Mouse (Mus musculus) embryo, embryonic 11 days (tissue): Measurements from ENCODE around the gene Apon.
A peak's percentile ranks its signal among the peaks of the same experiment; 100 is the strongest.
"Not testable (repeated sequence)": the region's sequence is repeated elsewhere in the genome, so short reads cannot be mapped to it uniquely, and the experiment has no call there.

Source experiments
- DNase-seq: peaks from one replicate; pipeline ENCODE4 v3.0.0-alpha.2; 2015

The Apon gene

DNA sequence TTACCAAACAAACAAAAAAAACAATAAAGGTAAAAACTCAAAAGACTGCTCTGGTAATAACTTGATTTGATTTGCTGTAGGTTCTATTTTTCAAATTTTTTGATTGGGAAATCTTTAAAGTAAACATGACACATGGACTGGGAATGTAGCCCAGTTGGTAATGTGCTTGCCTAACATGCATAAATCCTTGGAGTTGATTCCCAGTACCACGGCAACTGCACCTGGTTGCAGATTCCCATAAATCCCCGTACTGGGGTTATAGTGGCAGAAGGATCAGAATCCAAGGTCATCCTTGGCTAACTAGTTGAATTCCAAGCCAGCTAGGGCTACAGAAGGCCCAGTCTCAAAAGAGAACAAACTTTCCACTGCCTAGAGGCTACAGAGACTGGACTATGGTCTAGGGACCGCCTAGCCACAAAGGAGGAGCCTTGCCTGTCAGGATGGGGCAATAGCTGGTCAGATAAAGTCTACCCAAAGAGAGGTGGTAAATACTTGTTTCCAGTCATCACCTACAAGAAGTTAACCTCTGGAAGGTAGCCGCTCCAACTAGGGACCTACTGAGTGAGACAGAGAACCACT, at the start of gene Apon:
Apon (plus strand) TSS at position 420 of the 579 bp plus-strand sequence.
- DNase-seq = no peak

DNA sequence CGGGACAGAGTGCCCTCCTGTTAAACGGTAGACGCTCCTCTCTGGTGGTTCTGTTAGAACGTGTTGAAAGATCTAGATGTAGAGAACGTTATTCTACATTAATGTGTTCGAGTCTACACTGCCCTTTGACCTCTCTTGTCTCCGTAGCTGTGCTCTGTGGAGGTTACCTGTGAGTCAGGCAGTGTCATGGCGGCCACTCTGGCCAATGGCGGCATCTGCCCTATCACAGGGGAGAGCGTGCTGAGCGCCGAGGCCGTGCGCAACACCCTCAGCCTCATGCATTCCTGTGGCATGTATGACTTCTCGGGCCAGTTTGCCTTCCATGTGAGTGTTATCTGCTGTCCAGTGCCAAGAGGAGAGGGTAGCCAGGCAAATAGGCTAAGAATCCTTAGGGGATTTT, 49.0 kb upstream of the Apon start:
- no peak for DNase-seq

- no peak for DNase-seq
These were observed 45.6 kb upstream of the Apon start for GRCm38 (mm10) chr10:128208326-128208725.

GRCm38 (mm10) chr10:128209311-128210009, 44.4 kb upstream of the Apon start:
- no peak for DNase-seq

DNA sequence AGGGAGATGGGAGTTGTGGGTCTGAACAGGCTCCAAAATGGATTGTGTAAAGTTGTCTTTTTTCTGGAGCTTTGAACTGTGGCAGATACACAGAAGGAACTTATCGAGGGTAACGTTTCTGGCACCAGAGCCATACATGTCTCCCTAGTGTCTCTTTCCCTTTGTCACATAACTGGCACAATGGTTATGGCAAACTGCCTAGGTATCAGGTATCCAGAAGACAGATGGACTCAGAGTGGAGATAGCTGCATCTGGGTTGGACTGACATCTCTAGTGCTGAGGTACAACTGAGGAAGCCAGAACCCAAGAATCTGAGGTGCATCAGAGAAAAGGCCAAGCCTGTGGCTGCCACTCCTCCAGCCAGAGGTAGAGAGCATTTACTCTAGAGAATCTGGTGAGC, 43.8 kb upstream of the Apon start:
- no peak for DNase-seq

DNA sequence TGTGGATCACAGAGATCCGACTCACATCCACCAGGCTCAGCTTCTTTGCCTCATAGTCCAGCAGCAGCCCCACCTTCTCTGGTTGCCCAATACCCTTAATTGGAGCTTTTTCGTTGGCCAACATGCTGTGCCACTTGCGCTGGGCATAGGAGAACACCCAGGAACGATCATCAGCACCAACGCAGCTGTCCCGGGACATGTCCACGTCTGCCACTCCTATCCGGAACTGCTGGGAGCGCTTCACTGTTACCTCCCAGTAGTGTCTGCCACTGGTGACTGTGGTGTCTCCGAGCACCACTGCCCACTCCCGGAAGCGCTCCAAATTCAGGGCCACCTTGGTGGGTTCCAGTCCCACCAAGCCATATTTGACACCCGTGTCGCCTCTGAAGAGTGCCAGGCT, 42.9 kb upstream of the Apon start:
- no peak for DNase-seq

- peak; percentile 98 for DNase-seq
These were observed 42.3 kb upstream of the Apon start, which contains the start of gene Spryd4 for GRCm38 (mm10) chr10:128211390-128212108. Spryd4 (minus strand) TSS chr10:128211807.

DNA sequence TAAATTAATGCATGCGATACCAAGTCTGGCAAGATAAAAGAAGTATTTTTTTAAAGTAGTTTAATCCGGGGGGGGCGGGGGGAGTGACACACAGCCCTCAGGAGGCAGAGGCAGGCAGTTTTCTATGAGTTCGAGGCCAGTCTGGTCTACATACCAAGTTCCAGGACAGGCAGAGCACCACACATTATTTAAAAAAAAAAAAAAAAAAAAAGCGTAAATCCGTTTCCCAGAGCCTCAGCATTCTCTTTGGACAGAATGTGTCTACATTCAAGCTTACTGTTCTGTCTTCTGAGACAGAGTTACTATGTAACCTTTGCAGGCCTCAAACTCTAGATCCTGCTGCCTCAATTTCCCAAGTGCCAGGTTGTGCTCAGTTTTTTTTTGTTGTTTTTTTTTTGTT, 41.7 kb upstream of the Apon start:
- no peak for DNase-seq

DNA sequence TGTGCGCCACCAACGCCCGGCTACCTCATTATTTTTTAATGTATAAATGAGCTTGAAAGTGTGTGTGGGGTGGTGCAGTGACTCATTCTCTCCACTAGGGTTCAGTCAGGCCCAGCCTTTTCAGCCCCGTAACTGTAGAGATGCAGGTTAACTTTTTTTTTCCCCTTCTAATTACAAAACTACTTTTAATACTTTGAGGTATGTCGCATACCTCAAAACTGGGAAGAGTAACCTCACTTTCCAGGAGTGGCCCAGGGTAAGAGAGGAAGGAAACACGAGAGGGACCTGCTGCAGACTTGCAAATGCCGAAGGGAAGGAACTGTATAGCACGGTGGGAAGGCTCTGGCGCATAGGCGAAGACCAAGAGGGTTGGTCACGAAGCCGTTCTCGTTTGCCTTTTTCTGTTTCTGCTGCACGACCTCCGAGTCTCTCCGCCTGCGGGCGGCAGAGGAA, 41.0 kb upstream of the Apon start:
- DNase-seq = peak; percentile 77

DNA sequence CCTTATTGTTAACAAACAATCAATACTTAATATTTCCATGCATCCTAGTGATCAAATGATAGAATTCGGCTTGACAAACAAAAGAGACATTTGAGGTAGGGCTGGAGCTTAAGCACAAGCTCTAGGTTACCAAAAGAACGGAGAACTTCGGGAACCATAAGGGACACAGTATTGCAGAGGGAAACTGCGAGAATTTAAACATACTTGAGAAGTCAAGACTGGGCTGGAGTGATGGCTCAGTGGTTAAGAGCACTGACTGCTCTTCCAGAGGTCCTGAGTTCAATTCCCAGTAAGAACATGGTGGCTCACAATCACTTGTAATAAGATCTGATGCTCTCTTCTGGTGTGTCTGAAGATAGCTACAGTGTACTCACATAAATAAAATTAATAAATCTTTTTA, 39.8 kb upstream of the Apon start:
- not testable (repeated sequence) for DNase-seq

GRCm38 (mm10) chr10:128214981-128215380, 38.9 kb upstream of the Apon start:
- no peak for DNase-seq

DNA sequence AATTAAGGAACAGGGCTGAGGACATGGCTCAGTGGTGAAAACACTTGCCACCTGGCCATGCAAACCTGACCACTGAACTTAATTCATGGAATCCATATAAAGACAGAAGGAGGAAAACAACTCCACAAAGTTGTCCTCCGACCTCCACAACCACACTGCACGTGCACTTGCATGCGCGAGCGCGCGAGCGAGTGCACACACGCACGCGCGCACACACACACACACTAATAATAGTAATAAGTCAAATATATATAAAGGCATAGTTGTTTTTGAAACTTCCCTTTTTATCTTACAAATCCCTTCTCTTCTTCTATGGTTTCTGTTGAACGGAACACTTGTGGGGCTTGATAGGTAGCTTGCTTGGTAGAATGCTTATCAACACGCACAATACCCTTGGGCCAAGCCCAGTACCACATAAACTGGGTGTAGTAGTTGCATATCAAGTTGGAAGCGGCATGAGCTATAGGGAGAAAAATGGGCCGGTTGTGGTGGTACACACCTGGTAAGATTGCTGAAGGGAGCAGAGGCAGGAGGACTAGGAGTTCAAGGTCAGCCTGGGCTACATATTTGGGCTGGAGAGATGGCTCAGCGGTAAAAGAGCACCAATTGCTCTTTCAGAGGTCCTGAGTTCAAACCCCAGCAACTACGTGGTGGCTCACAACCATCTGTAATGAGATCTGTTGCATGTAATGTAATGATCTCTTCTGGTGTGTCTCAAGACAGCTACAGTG, 35.3 kb upstream of the Apon start:
- no peak for DNase-seq

DNA sequence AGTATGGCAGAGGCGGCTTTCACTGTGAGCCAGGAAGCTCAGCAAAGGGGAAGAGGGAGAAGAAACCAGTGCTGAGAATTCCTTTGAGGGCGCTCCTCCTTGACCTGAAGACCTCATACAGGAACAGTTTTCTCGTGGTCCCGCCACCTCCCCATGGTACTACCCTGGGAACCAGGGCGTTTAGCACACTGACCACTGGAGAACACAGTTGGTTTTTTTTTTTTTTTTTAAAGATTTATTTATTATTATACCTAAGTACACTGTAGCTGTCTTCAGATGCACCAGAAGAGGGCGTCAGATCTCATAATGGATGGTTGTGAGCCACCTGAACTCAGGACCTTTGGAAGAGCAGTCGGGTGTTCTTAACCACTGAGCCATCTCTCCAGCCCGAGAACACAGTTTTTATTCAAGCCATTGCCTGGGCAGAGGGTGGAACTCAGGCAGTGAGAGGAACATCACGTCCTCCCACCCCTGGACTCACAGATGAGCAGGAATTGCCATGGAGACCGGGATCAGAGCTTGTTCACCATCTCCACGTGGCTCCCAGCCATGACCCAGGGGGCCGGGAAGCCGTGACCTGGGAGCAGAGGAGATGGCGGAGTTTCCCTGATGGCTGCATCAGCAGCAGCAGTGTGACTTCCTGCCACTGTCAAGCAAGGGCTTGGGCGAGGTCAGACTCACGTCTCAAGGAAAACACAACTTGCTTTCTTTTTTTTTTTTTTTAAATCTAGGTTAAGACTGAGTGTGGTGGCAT, 32.2 kb upstream of the Apon start:
- no peak for DNase-seq

DNA sequence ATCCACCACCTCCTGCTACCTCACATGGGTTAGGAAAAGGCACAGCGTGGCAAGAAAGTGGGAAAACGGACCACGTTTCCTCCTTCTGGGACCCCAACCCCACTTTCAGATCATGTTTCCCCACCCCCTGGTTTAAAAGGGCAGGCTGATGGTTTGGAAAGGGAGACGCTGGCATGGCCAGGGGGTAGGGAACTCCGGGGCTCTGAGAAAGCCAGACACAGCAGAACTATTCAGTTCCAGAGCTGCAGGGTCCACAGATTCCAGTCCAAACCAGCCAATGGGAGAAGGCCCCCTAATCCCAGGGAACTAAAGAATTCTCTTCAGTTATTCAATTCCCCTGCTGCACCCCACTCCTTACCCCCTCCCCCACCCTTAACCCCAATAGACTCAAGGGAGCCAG, 28.8 kb upstream of the Apon start:
- no peak for DNase-seq

DNA sequence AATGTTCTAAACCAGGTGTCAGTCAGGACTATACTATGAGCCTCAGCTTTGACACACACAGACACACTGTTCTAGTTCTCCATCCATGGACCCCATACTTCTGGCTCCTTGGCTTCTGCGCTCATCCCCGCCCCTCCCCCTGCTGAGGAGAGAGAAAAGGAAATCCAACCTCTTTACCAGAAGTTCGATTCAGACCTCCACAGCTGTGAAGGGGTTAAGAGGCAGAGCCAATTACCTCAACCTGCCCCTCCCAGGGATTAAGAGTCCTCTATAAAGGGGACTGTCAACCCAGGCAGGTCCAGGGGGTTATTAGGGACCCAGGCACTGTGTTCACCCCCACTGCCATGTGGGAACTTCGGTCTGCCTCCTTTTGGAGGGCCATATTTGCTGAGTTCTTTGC, 28.4 kb upstream of the Apon start, which contains the start of gene Mip:
Mip (plus strand) TSS at position 301 of the 400 bp plus-strand sequence.
- DNase-seq = no peak

DNA sequence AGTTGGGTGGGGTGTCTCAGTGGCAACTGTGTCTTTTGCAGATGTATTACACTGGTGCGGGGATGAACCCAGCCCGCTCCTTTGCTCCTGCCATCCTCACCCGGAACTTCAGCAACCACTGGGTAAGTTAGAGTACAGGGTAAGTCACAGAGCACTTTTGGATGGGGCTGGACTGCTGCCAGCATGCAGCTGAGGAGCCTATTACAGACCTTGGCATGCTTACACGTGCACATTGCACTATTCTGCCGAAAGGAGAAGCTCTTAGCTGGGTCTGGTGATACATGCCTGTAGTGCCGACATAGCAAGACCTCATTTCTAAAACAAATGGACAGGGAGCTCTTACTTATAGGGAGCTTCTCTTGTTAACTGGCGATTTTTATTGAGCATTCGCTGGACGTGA, 26.3 kb upstream of the Apon start:
- no peak for DNase-seq

DNA sequence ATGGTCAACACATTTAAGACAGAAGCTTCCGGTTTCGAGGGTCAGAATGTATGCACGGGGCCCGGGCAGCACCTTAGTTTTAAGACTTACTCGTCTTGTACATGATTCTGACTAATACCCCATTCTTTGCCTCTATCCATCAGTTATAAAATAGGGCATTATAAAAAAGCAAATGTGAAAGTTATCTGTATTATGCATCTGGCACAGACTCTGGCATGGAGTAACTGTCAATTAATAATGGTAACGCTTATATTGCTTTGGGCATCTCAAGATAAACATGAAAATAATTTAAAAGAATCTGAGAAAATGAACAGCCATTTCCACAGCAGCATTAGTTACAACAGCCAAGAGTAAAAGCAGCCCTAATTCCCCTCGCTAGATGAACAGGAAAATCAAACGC, 25.9 kb upstream of the Apon start:
- no peak for DNase-seq

DNA sequence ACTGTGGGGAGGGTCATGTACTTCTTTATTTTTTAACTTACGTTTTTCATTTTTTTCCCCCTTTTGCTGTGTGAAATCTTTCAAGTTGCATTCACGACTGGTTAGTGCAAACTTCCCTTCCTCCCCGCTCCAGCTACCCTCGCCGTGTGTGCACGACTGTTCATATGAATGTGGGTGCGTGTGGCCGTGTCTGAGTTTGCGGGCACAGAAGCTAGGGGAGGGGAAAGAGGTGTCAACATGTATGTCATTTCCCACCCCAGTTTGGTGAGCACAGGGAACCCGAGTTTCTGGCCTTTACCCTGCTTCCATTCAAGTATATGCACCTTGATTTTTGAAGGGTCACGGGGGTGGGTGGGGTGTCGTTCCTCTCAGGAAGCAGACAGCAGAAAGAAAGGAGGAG, 23.3 kb upstream of the Apon start:
- DNase-seq = no peak

DNA sequence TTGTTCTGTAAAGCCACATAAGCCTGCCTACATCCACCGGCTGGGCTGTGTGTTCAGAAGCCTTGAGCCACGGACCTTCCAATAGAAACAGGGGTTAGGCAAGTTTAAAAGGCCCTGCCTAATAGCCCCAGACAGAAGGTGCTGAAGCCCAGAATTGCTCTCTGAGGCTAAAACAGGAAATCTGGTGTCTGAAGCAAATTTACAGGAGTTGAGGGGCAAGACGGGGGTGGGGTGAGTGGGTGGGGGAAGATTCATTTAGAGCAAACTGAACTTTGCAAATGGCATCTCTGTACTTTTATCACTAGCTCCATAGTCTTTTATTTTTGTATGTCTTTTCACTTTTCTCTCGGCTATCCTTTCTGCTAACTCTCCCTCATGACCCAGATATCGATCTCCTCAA, 22.8 kb upstream of the Apon start:
- DNase-seq = peak; percentile 28

- peak; percentile 90 for DNase-seq
These were observed 22.0 kb upstream of the Apon start, which contains the start of gene Timeless for GRCm38 (mm10) chr10:128231697-128232419. Timeless (plus strand) TSS chr10:128232065.

DNA sequence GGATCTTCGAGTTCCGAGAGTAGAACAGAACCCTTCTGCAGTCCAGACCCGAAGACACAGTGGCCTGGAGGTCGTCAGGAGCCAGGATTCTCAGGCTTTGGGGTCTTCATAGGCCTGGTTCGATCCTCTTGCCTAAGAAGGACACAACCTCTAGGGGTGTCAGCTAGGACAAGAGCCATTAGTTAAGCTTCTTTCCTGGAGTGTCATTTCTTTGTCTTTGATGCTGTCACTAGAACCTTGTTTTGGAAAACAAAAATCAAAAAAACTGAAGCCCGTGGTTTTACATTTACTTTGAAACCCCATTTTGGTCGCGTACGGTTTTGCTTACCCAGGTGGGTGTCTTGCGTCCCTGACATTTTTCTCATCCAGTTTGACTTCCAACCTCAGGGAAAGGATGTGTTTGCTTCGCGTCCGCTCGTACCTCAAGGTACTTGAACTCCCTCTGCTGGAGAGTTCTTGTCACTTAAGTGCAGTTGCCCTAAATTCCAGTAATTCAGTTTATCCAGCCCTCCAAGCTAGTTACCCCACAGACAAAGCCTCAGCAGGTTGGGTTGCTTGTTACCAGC, 21.4 kb upstream of the Apon start:
- DNase-seq = peak; percentile 93
